Comparison of ENCODE assay signal across 41 mouse cellular contexts in genomic region chr3:113539692-113540091, GRCm38 (mm10). TPM values are rescaled to one million over a fixed set of nuclear protein-coding genes. Genes with fewer than 3 reads are reported as not detected.
"Had no signal": no experiment of that assay in that cellular context is flagged by ENCODE, and none has a peak within 500 bp of the region (broad histone marks: within the 10 kb centered on the region; RNA-seq: fewer than 3 reads in every experiment).

No protein-coding gene starts in this region.

- H3K4me3 ChIP-seq: heart, adult 2 months; heart, embryonic 13.5 days; heart, embryonic 15.5 days; hindbrain, embryonic 10.5 days; hindbrain, embryonic 12.5 days; kidney, embryonic 15.5 days; limb, embryonic 13.5 days; limb, embryonic 15.5 days had no signal

- H3K27ac ChIP-seq: heart, adult 2 months; heart, embryonic 13.5 days; heart, embryonic 15.5 days; hindbrain, embryonic 10.5 days; hindbrain, embryonic 12.5 days; hindbrain, embryonic 14.5 days; kidney, embryonic 15.5 days; kidney, postnatal 0 days; limb, embryonic 13.5 days; limb, embryonic 15.5 days had no signal

- H3K27me3 ChIP-seq: heart, embryonic 13.5 days; heart, embryonic 15.5 days; hindbrain, embryonic 12.5 days; kidney, embryonic 15.5 days; limb, embryonic 13.5 days; limb, embryonic 15.5 days had no signal

- H3K36me3 ChIP-seq: heart, embryonic 13.5 days; heart, embryonic 15.5 days; hindbrain, embryonic 10.5 days; hindbrain, embryonic 12.5 days; kidney, embryonic 15.5 days; limb, embryonic 13.5 days; limb, embryonic 15.5 days had no signal

- H3K4me1 ChIP-seq: heart, embryonic 13.5 days; heart, embryonic 15.5 days; hindbrain, embryonic 10.5 days; hindbrain, embryonic 12.5 days; kidney, embryonic 15.5 days; limb, embryonic 13.5 days; limb, embryonic 15.5 days had no signal

- H3K9ac ChIP-seq: heart, embryonic 13.5 days; heart, embryonic 15.5 days; hindbrain, embryonic 12.5 days; hindbrain, embryonic 14.5 days; kidney, embryonic 15.5 days; limb, embryonic 13.5 days; limb, embryonic 15.5 days had no signal

- H3K9me3 ChIP-seq: heart, embryonic 13.5 days; heart, embryonic 15.5 days; hindbrain, embryonic 10.5 days; hindbrain, embryonic 12.5 days; kidney, embryonic 15.5 days; limb, embryonic 13.5 days; limb, embryonic 15.5 days had no signal

- ATAC-seq: forebrain, embryonic 16.5 days; hindbrain, embryonic 16.5 days; inflammation-experienced regulatory T-cells, adult 6 months had no signal

- H3K4me2 ChIP-seq: heart, embryonic 11.5 days; heart, embryonic 13.5 days; heart, embryonic 15.5 days; hindbrain, embryonic 12.5 days; hindbrain, embryonic 14.5 days; kidney, embryonic 15.5 days; limb, embryonic 13.5 days; limb, embryonic 15.5 days had no signal

- DNase-seq: gastrocnemius, postnatal 14 days; gastrocnemius, postnatal 36 days; heart, adult 11 months; heart, adult 2 months; heart, postnatal 14 days; heart, postnatal 4 days; kidney, adult 11 months; kidney, adult 2 months; kidney, adult 9 months; kidney, postnatal 14 days; kidney, postnatal 36 days; layer of hippocampus, adult 9-11 months; layer of hippocampus, postnatal 36 days; left cerebral cortex, postnatal 4 days had no signal

RNA-seq across cellular contexts. Expression of gene Amy2a1, which starts 7.5 kb away (rescaled TPM):
- total RNA-seq: gastrocnemius, adult 18-20 months; gastrocnemius, adult 8-10 months; gastrocnemius, postnatal 14 days; gastrocnemius, postnatal 36 days; heart, adult 2 months; heart, postnatal 14 days; heart, postnatal 4 days; layer of hippocampus, adult 18-20 months; layer of hippocampus, adult 8-10 months; layer of hippocampus, postnatal 14 days; layer of hippocampus, postnatal 36 days; left cerebral cortex, adult 18-20 months; left cerebral cortex, adult 8-10 months; left cerebral cortex, postnatal 10 days; left cerebral cortex, postnatal 25 days; left cerebral cortex, postnatal 4 days had no signal
- polyA plus RNA-seq: forebrain, embryonic 16.5 days; frontal cortex, adult 2 months; gonadal fat pad, adult 2 months; heart, adult 2 months; heart, embryonic 11.5 days; heart, embryonic 13.5 days; heart, postnatal 0 days; hindbrain, embryonic 10.5 days; hindbrain, embryonic 12.5 days; hindbrain, embryonic 14.5 days; hindbrain, embryonic 16.5 days; inflammation-experienced regulatory T-cells, adult 6 months; kidney, adult 2 months; kidney, postnatal 0 days; large intestine, adult 2 months; limb, embryonic 11.5 days; limb, embryonic 15.5 days had no signal
